Mouse (Mus musculus): ENCODE results near the gene Ryr2.

Gene Ryr2

DNA sequence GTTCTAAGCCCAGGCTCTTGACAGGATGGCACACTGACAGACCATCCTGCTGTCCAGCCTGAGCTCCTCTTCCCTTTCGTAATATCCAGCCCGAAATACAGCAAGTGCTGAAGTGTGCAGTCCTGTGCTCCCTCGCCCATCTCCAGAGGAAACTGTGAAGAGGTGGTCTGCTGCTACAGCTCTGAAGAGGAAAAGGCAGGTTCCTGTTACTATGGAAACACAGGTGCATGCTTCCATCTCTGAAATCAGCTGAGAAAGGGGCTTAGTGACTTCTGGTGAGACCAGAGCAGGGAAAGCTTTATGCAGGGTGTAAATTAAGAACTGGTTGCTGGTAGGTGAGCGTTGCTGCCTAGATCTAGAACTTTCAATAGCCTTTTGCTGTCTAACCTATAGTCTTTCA is 583.1 kb downstream of the Ryr2 start:
- DNase-seq: no peak

DNA sequence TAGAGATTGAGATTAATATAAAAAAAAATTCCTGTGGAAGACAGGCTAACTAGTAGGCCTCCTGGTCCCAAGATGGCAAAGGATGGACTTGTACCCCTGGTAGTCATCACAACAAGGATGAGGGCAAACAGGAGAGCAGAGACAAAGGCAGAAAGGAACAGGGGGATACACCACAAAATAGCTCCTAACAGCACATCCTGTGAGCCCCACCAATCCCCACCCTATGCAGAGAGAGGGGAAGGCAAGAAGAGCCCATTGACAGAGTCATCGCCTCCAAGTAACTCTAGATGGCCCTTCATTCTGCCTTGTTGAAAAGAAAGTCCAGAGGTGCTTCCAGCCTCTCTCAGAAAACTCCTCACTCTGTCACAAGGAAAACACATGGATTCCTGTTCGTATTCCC is 586.0 kb downstream of the Ryr2 start:
- DNase-seq: no peak

GRCm38 (mm10) chr13:11511540-11512177 is 595.1 kb downstream of the Ryr2 start:
- DNase-seq: no peak

Measured in thymus, adult 18-20 months (tissue).